Mouse (Mus musculus): ENCODE data around the gene Tbx3. TPM values are rescaled to one million over a fixed set of nuclear protein-coding genes. Genes with fewer than 3 reads are reported as not detected.
A peak's percentile ranks its signal among the peaks of the same experiment; 100 is the strongest.

Gene Tbx3
- polyA plus RNA-seq, 1 experiment from 2014 or later, result 16.5 TPM

GRCm38 (mm10) chr5:119672984-119673600, 2.6 kb downstream of the Tbx3 start:
- H3K4me3 ChIP-seq (replicated peaks; ENCODE audit: low read length), result peak overlapping the region; percentile 58
- peaks cover 54% of the 10 kb centered on the region for H3K27me3 ChIP-seq (ENCODE audit: control insufficient read depth, insufficient read depth, low read length)
- peak overlapping the region; percentile 88 for H3K4me2 ChIP-seq (ENCODE audit: low read depth, low read length)
- H3K4me1 ChIP-seq (ENCODE audit: control insufficient read depth, insufficient read depth, low read length), result peaks cover 10% of the 10 kb centered on the region
- no peaks in the 10 kb centered on the region for H3K9me3 ChIP-seq (replicated peaks; ENCODE audit: control insufficient read depth, low read length)
- H3K36me3 ChIP-seq (ENCODE audit: control insufficient read depth, insufficient read depth, low read length), result no peaks in the 10 kb centered on the region
- H3K9ac ChIP-seq (ENCODE audit: low read length), result peak overlapping the region; percentile 76
- WGBS, result 9% methylated on average over 17 of the region's 17 CpGs
- peak overlapping the region; percentile 63 for H3K27ac ChIP-seq (ENCODE audit: low read length)
- ATAC-seq (ENCODE audit: insufficient read depth, low FRiP score), result no peak

- Histone ChIP-seq H3K9me3 (replicated peaks; ENCODE audit: control insufficient read depth, low read length) (no peaks in the 10 kb centered on the region), H3K4me1 (ENCODE audit: control insufficient read depth, insufficient read depth, low read length) (peaks cover 10% of the 10 kb centered on the region), H3K9ac (ENCODE audit: low read length) (peak overlapping the region; percentile 62), H3K4me3 (replicated peaks; ENCODE audit: low read length) (peak overlapping the region; percentile 58), H3K36me3 (ENCODE audit: control insufficient read depth, insufficient read depth, low read length) (no peaks in the 10 kb centered on the region), H3K27ac (ENCODE audit: low read length) (no peak overlapping the region), H3K27me3 (ENCODE audit: control insufficient read depth, insufficient read depth, low read length) (peaks cover 55% of the 10 kb centered on the region), H3K4me2 (ENCODE audit: low read depth, low read length) (peak overlapping the region; percentile 88)
- no peak for ATAC-seq (ENCODE audit: insufficient read depth, low FRiP score)
- 21% methylated on average over 22 of the region's 22 CpGs for WGBS
These were observed 3.5 kb downstream of the Tbx3 start for GRCm38 (mm10) chr5:119673716-119674605.

GRCm38 (mm10) chr5:119674606-119675330, 4.3 kb downstream of the Tbx3 start:
- peak overlapping the region; percentile 88 for H3K4me2 ChIP-seq (ENCODE audit: low read depth, low read length)
- no peaks in the 10 kb centered on the region for H3K9me3 ChIP-seq (replicated peaks; ENCODE audit: control insufficient read depth, low read length)
- peaks cover 3% of the 10 kb centered on the region for H3K4me1 ChIP-seq (ENCODE audit: control insufficient read depth, insufficient read depth, low read length)
- H3K27ac ChIP-seq (ENCODE audit: low read length), result 0 out of 2 replicates have a peak overlapping the region, but pooled peaks have one; percentile 10
- H3K27me3 ChIP-seq (ENCODE audit: control insufficient read depth, insufficient read depth, low read length), result peaks cover 60% of the 10 kb centered on the region
- 0 out of 2 replicates have a peak overlapping the region, but pooled peaks have one; percentile 33 for H3K9ac ChIP-seq (ENCODE audit: low read length)
- WGBS, result 30% methylated on average over 12 of the region's 12 CpGs
- H3K4me3 ChIP-seq (replicated peaks; ENCODE audit: low read length), result peak overlapping the region; percentile 58
- no peak for ATAC-seq (ENCODE audit: insufficient read depth, low FRiP score)
- no peaks in the 10 kb centered on the region for H3K36me3 ChIP-seq (ENCODE audit: control insufficient read depth, insufficient read depth, low read length)

GRCm38 (mm10) chr5:119676245-119676644, 5.8 kb downstream of the Tbx3 start:
- Histone ChIP-seq H3K9ac (ENCODE audit: low read length) (no peak overlapping the region), H3K4me3 (replicated peaks; ENCODE audit: low read length) (no peak overlapping the region), H3K4me1 (ENCODE audit: control insufficient read depth, insufficient read depth, low read length) (no peaks in the 10 kb centered on the region), H3K27ac (ENCODE audit: low read length) (no peak overlapping the region), H3K4me2 (ENCODE audit: low read depth, low read length) (no peak overlapping the region), H3K36me3 (ENCODE audit: control insufficient read depth, insufficient read depth, low read length) (no peaks in the 10 kb centered on the region), H3K9me3 (replicated peaks; ENCODE audit: control insufficient read depth, low read length) (no peaks in the 10 kb centered on the region), H3K27me3 (ENCODE audit: control insufficient read depth, insufficient read depth, low read length) (peaks cover 74% of the 10 kb centered on the region)
- no peak for ATAC-seq (ENCODE audit: insufficient read depth, low FRiP score)
- 40% methylated on average over 2 of the region's 2 CpGs for WGBS

DNA sequence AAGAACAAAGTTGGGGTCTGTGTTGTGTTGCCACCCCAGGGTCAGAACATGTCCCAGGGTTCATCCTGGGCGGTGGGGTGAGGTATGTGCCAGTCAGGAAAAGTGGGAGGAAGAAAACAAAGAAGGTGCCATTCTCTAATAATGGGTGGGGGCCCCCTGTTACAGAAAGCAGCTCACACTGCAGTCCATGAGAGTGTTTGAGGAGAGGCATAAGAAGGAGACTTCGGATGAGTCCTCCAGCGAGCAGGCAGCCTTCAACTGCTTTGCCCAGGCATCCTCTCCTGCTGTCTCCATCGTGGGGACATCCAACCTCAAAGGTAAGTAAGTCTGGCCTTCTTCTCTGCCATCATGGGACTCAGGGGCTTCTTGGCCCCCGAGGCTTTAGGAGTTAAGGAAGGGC, 8.0 kb downstream of the Tbx3 start:
- H3K27ac ChIP-seq (ENCODE audit: low read length), result no peak overlapping the region
- H3K4me1 ChIP-seq (ENCODE audit: control insufficient read depth, insufficient read depth, low read length), result no peaks in the 10 kb centered on the region
- no peak for ATAC-seq (ENCODE audit: insufficient read depth, low FRiP score)
- no peak overlapping the region for H3K9ac ChIP-seq (ENCODE audit: low read length)
- peaks cover 89% of the 10 kb centered on the region for H3K27me3 ChIP-seq (ENCODE audit: control insufficient read depth, insufficient read depth, low read length)
- no peak overlapping the region for H3K4me3 ChIP-seq (replicated peaks; ENCODE audit: low read length)
- 60% methylated on average over 5 of the region's 5 CpGs for WGBS
- H3K4me2 ChIP-seq (ENCODE audit: low read depth, low read length), result 0 out of 2 replicates have a peak overlapping the region, but pooled peaks have one; percentile 1
- no peaks in the 10 kb centered on the region for H3K36me3 ChIP-seq (ENCODE audit: control insufficient read depth, insufficient read depth, low read length)
- no peaks in the 10 kb centered on the region for H3K9me3 ChIP-seq (replicated peaks; ENCODE audit: control insufficient read depth, low read length)

GRCm38 (mm10) chr5:119679084-119679483, 8.6 kb downstream of the Tbx3 start:
- Histone ChIP-seq H3K27me3 (ENCODE audit: control insufficient read depth, insufficient read depth, low read length) (peaks cover 89% of the 10 kb centered on the region), H3K9me3 (replicated peaks; ENCODE audit: control insufficient read depth, low read length) (no peaks in the 10 kb centered on the region), H3K4me1 (ENCODE audit: control insufficient read depth, insufficient read depth, low read length) (no peaks in the 10 kb centered on the region), H3K36me3 (ENCODE audit: control insufficient read depth, insufficient read depth, low read length) (no peaks in the 10 kb centered on the region), H3K27ac (ENCODE audit: low read length) (no peak overlapping the region), H3K4me2 (ENCODE audit: low read depth, low read length) (no peak overlapping the region), H3K4me3 (replicated peaks; ENCODE audit: low read length) (no peak overlapping the region), H3K9ac (ENCODE audit: low read length) (no peak overlapping the region)
- no peak for ATAC-seq (ENCODE audit: insufficient read depth, low FRiP score)

GRCm38 (mm10) chr5:119679614-119680328, 9.3 kb downstream of the Tbx3 start:
- Histone ChIP-seq H3K9me3 (replicated peaks; ENCODE audit: control insufficient read depth, low read length) (no peaks in the 10 kb centered on the region), H3K27ac (ENCODE audit: low read length) (no peak overlapping the region), H3K4me2 (ENCODE audit: low read depth, low read length) (peak overlapping the region; percentile 25), H3K9ac (ENCODE audit: low read length) (no peak overlapping the region), H3K4me3 (replicated peaks; ENCODE audit: low read length) (no peak overlapping the region), H3K27me3 (ENCODE audit: control insufficient read depth, insufficient read depth, low read length) (peaks cover 85% of the 10 kb centered on the region), H3K4me1 (ENCODE audit: control insufficient read depth, insufficient read depth, low read length) (no peaks in the 10 kb centered on the region), H3K36me3 (ENCODE audit: control insufficient read depth, insufficient read depth, low read length) (no peaks in the 10 kb centered on the region)
- ATAC-seq (ENCODE audit: insufficient read depth, low FRiP score), result no peak
- 48% methylated on average over 10 of the region's 10 CpGs for WGBS

GRCm38 (mm10) chr5:119680329-119681010, 10.0 kb downstream of the Tbx3 start:
- H3K36me3 ChIP-seq (ENCODE audit: control insufficient read depth, insufficient read depth, low read length), result no peaks in the 10 kb centered on the region
- H3K27ac ChIP-seq (ENCODE audit: low read length), result no peak overlapping the region

More at GRCm38 (mm10) chr5:119680329-119681010, 10.0 kb downstream of the Tbx3 start:
- 24% methylated on average over 62 of the region's 62 CpGs for WGBS
- H3K4me1 ChIP-seq (ENCODE audit: control insufficient read depth, insufficient read depth, low read length), result no peaks in the 10 kb centered on the region
- H3K9me3 ChIP-seq (replicated peaks; ENCODE audit: control insufficient read depth, low read length), result no peaks in the 10 kb centered on the region
- H3K27me3 ChIP-seq (ENCODE audit: control insufficient read depth, insufficient read depth, low read length), result peaks cover 83% of the 10 kb centered on the region
- peak; percentile 20; the same call in 1 of the 2 replicates for ATAC-seq (ENCODE audit: insufficient read depth, low FRiP score)
- H3K4me2 ChIP-seq (ENCODE audit: low read depth, low read length), result peak overlapping the region; percentile 25
- 0 out of 2 replicates have a peak overlapping the region, but pooled peaks have one; percentile 3 for H3K9ac ChIP-seq (ENCODE audit: low read length)
- H3K4me3 ChIP-seq (replicated peaks; ENCODE audit: low read length), result peak overlapping the region; percentile 20

Measured in stomach, embryonic 16.5 days (tissue).